Mouse (Mus musculus) retina, postnatal 1 day (tissue): ENCODE data around the gene Casq1.

Source experiments
- DNase-seq: peaks from one replicate; pipeline ENCODE4 v3.0.0-alpha.2; 2012

Gene Casq1

GRCm38 (mm10) chr1:172205741-172206087 lies 14.0 kb downstream of the Casq1 start:
- DNase-seq: no peak

- peak; percentile 54 for DNase-seq
Observed at GRCm38 (mm10) chr1:172204814-172205740, 14.6 kb downstream of the Casq1 start.

- peak; percentile 44 for DNase-seq
Observed at GRCm38 (mm10) chr1:172204033-172204813, 15.4 kb downstream of the Casq1 start.

- peak; percentile 41 for DNase-seq
Observed at GRCm38 (mm10) chr1:172203566-172203965, 16.1 kb downstream of the Casq1 start.

- DNase-seq: peak; percentile 95
Observed at GRCm38 (mm10) chr1:172202894-172203522, 16.7 kb downstream of the Casq1 start.

- peak; percentile 96 for DNase-seq
Observed at GRCm38 (mm10) chr1:172201967-172202880, 17.4 kb downstream of the Casq1 start.

GRCm38 (mm10) chr1:172200871-172201447 lies 18.7 kb downstream of the Casq1 start:
- peak; percentile 82 for DNase-seq

- peak; percentile 4 for DNase-seq
Observed at GRCm38 (mm10) chr1:172200161-172200560, 19.5 kb downstream of the Casq1 start.

- peak; percentile 0 for DNase-seq
Observed at GRCm38 (mm10) chr1:172198996-172199395, 20.7 kb downstream of the Casq1 start.

- no peak for DNase-seq
Observed at GRCm38 (mm10) chr1:172198316-172198715, 21.4 kb downstream of the Casq1 start.

GRCm38 (mm10) chr1:172197851-172198250 lies 21.8 kb downstream of the Casq1 start:
- peak; percentile 0 for DNase-seq

GRCm38 (mm10) chr1:172197146-172197545 lies 22.5 kb downstream of the Casq1 start:
- no peak for DNase-seq

GRCm38 (mm10) chr1:172194435-172194834 lies 25.2 kb downstream of the Casq1 start:
- no peak for DNase-seq

GRCm38 (mm10) chr1:172192217-172192616 lies 27.5 kb downstream of the Casq1 start:
- DNase-seq: no peak

- no peak for DNase-seq
Observed at GRCm38 (mm10) chr1:172191578-172191977, 28.1 kb downstream of the Casq1 start.

GRCm38 (mm10) chr1:172188891-172189290 lies 30.8 kb downstream of the Casq1 start:
- peak; percentile 68 for DNase-seq

- DNase-seq: peak; percentile 47
Observed at GRCm38 (mm10) chr1:172186401-172187289, 33.0 kb downstream of the Casq1 start.

GRCm38 (mm10) chr1:172183915-172184314 lies 35.8 kb downstream of the Casq1 start:
- no peak for DNase-seq

- DNase-seq: no peak
Observed at GRCm38 (mm10) chr1:172183056-172183455, 36.6 kb downstream of the Casq1 start.

- no peak for DNase-seq
Observed at GRCm38 (mm10) chr1:172181777-172182176, 37.9 kb downstream of the Casq1 start.

GRCm38 (mm10) chr1:172180881-172181280 lies 38.8 kb downstream of the Casq1 start:
- DNase-seq: no peak
